Mouse (Mus musculus): ENCODE measurements around the gene Slc25a41. TPM values are rescaled to one million over a fixed set of nuclear protein-coding genes. Genes with fewer than 3 reads are reported as not detected.

Gene Slc25a41
- total RNA-seq, 2 experiments from 2014 or later: not detected

DNA sequence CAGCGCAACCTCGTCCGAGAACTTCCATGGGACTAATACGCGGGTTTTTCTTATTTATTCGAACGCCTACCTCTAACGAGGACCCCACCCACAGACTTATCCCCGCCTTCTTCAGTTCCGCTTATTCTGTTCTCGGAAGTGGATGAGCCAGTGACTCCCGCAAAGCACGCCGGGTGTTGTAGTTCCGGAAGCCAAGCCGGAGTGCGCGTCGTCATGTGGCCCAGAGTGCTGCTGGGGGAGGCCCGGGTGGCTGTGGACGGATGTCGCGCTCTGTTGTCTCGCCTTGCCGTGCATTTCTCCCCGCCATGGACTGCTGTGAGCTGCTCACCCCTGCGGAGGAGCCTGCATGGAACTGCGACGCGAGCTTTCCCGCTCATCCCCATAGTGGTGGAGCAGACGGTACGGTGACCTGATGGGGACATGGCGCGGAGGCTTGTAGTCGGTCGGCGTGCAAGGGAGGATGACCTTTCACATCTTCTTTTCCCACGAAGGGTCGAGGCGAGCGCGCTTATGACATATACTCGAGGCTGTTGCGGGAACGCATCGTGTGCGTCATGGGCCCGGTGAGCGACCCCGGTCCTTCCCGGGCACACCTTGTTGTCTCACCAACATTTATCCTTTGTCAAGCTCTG, 51.2 kb downstream of the Slc25a41 start, which contains the start of gene Clpp:
Gene Clpp, plus strand, starts transcription at position 191 of the 632 bp plus-strand sequence.
- peak; percentile 94 for DNase-seq

DNA sequence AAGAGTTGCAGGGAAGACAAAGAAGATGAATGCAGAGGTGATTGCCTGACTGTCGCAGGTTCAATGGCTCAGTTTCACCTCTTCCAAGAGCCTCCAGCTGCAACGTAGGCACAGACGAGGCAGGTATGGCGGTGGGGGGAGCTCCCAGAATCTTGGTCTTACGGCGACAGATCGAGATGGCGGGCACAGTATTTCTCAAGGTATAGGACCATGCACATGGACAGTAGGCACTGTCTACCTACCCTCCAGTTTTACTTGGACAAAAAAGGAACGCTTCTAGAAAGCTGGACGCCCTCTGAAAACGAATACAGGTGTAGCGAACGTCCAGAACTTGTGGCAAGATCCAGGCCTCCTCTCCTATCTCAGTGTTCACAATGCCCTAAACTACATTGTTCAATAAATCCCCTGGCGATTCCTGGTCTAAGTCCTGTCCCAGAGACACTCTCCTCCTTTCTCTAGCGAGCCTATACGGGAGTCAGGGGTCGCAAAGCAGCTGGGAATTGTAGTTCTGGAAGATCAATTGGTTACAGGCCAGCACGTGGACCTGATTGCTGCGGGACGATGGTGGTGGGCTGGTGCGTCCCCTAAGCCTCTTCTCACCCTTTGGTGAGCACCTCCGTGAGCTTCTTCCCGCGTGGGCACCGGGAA, 51.9 kb downstream of the Slc25a41 start:
- DNase-seq: no peak

DNA sequence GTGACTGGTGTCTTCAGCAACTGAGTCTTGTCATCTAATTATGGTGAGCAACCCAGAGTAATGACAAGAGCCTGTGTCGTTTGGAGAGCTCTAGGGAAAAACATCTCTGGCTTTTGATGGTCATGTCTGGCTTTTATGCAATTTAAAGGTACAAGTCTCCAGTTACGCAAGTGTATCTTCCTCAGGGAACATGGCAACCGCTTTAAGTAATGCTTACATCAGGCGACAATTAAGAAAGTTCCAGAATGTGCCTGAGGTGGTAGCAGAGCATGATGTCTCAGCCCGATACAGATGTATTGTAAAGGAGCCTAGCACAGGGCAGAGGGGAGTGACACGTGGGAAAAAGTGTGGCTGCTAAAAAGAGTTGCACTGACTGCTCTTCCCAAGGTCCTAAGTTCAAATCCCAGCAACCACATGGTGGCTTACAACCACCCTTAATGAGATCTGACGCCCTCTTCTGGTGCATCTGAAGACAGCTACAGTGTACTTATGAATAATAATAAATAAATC, 52.5 kb downstream of the Slc25a41 start:
- DNase-seq: no peak

DNA sequence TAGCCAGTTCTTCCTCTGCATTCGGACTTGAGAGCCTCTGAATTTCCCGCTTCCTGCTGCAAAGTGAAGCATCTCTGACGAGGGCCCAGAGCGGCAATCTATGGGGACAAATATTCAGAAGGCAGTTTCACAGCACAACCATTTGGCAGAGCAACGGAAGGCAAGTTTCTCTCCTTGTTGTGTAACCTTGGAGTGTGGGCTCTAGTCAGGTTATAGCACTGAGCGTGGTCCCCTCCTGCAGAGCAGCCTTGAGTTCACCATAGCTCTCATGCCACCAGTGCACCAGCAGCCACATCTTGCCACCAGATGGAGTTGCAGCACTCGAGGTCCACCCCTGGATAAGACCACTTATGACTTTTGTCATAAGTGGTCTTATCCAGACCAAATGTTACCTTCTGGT, 53.0 kb downstream of the Slc25a41 start:
- no peak for DNase-seq

DNA sequence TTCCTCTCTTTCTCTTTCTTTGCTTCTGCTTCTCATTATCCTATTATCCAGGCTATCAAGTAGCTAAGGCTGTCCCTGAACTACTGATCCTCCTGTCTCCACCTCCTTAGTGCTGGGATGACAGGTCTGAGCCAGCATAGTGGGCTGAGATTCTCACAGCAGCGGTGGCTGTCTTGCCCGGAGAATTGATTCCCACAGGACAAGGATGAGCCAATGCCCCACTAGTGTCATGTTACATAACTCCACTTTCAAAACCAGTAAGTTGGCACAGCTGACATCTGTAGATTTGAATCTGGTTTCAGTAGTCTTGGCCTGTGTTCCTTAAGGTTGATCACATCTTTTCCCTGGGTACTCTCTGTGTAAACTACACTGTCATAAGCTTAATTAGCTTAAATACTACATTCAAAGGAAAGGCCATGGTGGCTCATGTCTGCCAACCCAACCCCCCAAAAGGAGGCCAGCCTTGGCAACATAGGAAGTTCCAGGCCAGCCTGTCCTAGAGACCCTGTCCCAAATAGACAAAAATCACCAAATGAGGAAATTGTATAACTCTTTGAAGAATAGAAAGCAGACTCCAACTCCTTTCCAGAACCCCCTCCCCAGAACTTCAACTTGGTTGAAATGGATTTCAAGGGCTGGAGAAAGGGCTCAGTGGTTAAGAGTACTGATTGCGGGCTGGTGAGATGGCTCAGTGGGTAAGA, 55.2 kb downstream of the Slc25a41 start:
- DNase-seq: no peak

DNA sequence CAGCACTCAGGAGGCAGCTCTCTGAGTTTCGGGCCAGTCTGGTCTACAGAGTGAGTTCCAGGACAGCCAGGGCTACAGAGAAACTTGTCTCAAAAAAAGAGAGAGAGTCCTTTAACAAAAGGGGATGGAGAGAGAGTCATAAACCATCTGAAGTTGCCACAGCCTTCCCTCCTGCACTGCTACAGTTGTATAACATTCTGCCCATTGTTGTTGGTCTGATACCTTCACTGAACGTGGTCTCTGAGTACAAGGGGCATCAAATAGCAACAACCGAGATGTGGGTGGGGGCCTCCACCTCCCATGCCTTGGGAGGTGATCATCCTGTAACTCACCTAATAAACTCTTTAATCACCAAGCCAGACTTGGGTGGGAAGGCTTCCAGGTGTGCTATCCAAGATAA, 55.8 kb downstream of the Slc25a41 start:
- DNase-seq: no peak

DNA sequence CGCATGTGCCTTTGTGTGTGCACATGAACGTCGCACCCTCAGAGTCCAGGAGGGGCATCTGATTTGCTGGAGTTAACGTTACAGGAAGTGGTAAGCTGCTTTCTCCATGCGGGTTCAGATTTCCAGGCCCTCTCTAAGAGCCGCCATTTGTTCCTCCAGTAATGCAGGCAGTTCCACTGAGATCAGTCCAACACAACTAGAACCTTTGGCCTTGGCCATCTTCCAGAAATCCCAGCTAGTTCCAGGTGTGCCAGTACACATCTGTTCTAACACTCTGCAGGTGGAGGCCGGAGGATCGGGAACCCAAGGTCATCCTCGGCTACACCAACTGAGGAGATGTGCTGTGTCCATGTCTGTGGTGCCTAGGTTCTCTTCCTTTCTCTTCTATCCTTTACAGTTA, 56.6 kb downstream of the Slc25a41 start:
- DNase-seq: no peak

Other genes starting within 250 kb of the Slc25a41 start
- gene Rfx2, start 210.6 kb downstream of the Slc25a41 start, total RNA-seq (2021): 1 to 10 TPM; 5.0 TPM
- not detected for gene Acsbg2, start 167.2 kb downstream of the Slc25a41 start, total RNA-seq (2021)
- under 1 TPM; 0.17 to 0.23 TPM for gene 1700061G19Rik, start 166.2 kb downstream of the Slc25a41 start, total RNA-seq (2021)
- 10 to 100 TPM; 82.4 to 90.3 TPM for gene Mllt1, start 106.2 kb downstream of the Slc25a41 start, total RNA-seq (2021)
- not detected for gene Acer1, start 59.5 kb downstream of the Slc25a41 start, total RNA-seq (2021)
- gene Clpp, start 51.3 kb downstream of the Slc25a41 start, total RNA-seq (2021): 10 to 100 TPM; 67.4 to 70.4 TPM
- gene Alkbh7, start 44.3 kb downstream of the Slc25a41 start, total RNA-seq (2021): 10 to 100 TPM; 20.1 to 26.4 TPM
- gene Pspn, start 41.6 kb downstream of the Slc25a41 start, total RNA-seq (2021): not detected
- gene Gtf2f1, start 30.4 kb downstream of the Slc25a41 start, total RNA-seq (2021): 10 to 100 TPM; 54.5 to 59.1 TPM
- under 1 TPM in 1 of 2 experiments, not detected in 1; 0.30 TPM for gene Gm17949, start 30.2 kb downstream of the Slc25a41 start, total RNA-seq (2021)
- gene Khsrp, start 10.1 kb downstream of the Slc25a41 start, total RNA-seq (2021): 100 to 1,000 TPM; 111 to 121 TPM
- under 1 TPM; 0.47 to 0.63 TPM for gene Crb3, start 17.5 kb upstream of the Slc25a41 start, total RNA-seq (2021)
- gene Slc25a23, start 18.2 kb upstream of the Slc25a41 start, total RNA-seq (2021): 100 to 1,000 TPM; 363 to 374 TPM
- gene Dennd1c, start 36.9 kb upstream of the Slc25a41 start, total RNA-seq (2021): 1 to 10 TPM in 1 of 2 experiments, under 1 TPM in 1; 0.92 to 1.0 TPM
- gene Tubb4a, start 46.1 kb upstream of the Slc25a41 start, total RNA-seq (2021): 100 to 1,000 TPM; 553 to 593 TPM
- gene Tnfsf9, start 63.7 kb upstream of the Slc25a41 start, total RNA-seq (2021): 1 to 10 TPM in 1 of 2 experiments, under 1 TPM in 1; 0.88 to 1.1 TPM
- gene Cd70, start 108.1 kb upstream of the Slc25a41 start, total RNA-seq (2021): under 1 TPM in 1 of 2 experiments, not detected in 1; 0.57 TPM
- gene Tnfsf14, start 152.5 kb upstream of the Slc25a41 start, total RNA-seq (2021): not detected
- gene C3, start 186.5 kb upstream of the Slc25a41 start, total RNA-seq (2021): 1 to 10 TPM; 1.1 to 2.4 TPM
- 10 to 100 TPM; 23.6 to 25.4 TPM for gene Gpr108, start 206.8 kb upstream of the Slc25a41 start, total RNA-seq (2021)
- gene Trip10, start 207.8 kb upstream of the Slc25a41 start, total RNA-seq (2021): 1 to 10 TPM; 7.9 to 8.2 TPM
- gene Vav1, start 237.4 kb upstream of the Slc25a41 start, total RNA-seq (2021): 1 to 10 TPM; 3.0 to 3.7 TPM